Mouse (Mus musculus): ENCODE measurements around the gene Olfr66. TPM values are rescaled to one million over a fixed set of nuclear protein-coding genes. Genes with fewer than 3 reads are reported as not detected.

Gene Olfr66
- not detected in 2 replicates for polyA plus RNA-seq (2014; fragmentation: Nextera tagmentation; extraction: Ambion mirVana)

GRCm38 (mm10) chr7:103886152-103886551, at the start of gene Olfr66:
TSS of gene Olfr66 (minus strand) at chr7:103886252.
- H3K27me3 ChIP-seq (replicated peaks; ENCODE audit: control insufficient read depth, insufficient read depth, low read length): no peaks in the 10 kb centered on the region
- H3K4me1 ChIP-seq (ENCODE audit: control insufficient read depth, insufficient read depth, low read length): no peaks in the 10 kb centered on the region
- H3K9me3 ChIP-seq (replicated peaks; ENCODE audit: control insufficient read depth, low read length): no peaks in the 10 kb centered on the region
- H3K4me2 ChIP-seq (ENCODE audit: low read length): no peak within 1 kb of the TSS
- no peak for DNase-seq (ENCODE audit: low spot score)
- H3K27ac ChIP-seq (ENCODE audit: low read depth, low read length): no peak within 1 kb of the TSS
- no peaks in the 10 kb centered on the region for H3K36me3 ChIP-seq (ENCODE audit: control insufficient read depth, insufficient read depth, low read length)
- no peak within 1 kb of the TSS for H3K9ac ChIP-seq (ENCODE audit: low read length)
- no peak for ATAC-seq
- no peak within 1 kb of the TSS for H3K4me3 ChIP-seq (ENCODE audit: low read depth, low read length)

- no peak within 1 kb of the TSS for H3K4me3 ChIP-seq (ENCODE audit: low read depth, low read length)
- no peaks in the 10 kb centered on the region for H3K36me3 ChIP-seq (ENCODE audit: control insufficient read depth, insufficient read depth, low read length)
- 89% methylated on average over 2 of the region's 2 CpGs for WGBS
- H3K4me1 ChIP-seq (ENCODE audit: control insufficient read depth, insufficient read depth, low read length): no peaks in the 10 kb centered on the region
- H3K27ac ChIP-seq (ENCODE audit: low read depth, low read length): no peak within 1 kb of the TSS
- ATAC-seq: no peak
- DNase-seq (ENCODE audit: low spot score): no peak
- H3K27me3 ChIP-seq (replicated peaks; ENCODE audit: control insufficient read depth, insufficient read depth, low read length): no peaks in the 10 kb centered on the region
- no peak within 1 kb of the TSS for H3K4me2 ChIP-seq (ENCODE audit: low read length)
- no peak within 1 kb of the TSS for H3K9ac ChIP-seq (ENCODE audit: low read length)
- H3K9me3 ChIP-seq (replicated peaks; ENCODE audit: control insufficient read depth, low read length): no peaks in the 10 kb centered on the region
Observed at GRCm38 (mm10) chr7:103934264-103934663, 48.2 kb upstream of the Olfr66 start, which contains the start of gene Olfr632. TSS of gene Olfr632 (plus strand) at chr7:103934347.

GRCm38 (mm10) chr7:103928525-103928924, 42.5 kb upstream of the Olfr66 start, which contains the start of gene Olfr631:
TSS of gene Olfr631 (plus strand) at chr7:103928825.
- no peak for ATAC-seq
- Histone ChIP-seq H3K9ac (ENCODE audit: low read length) (no peak within 1 kb of the TSS), H3K27me3 (replicated peaks; ENCODE audit: control insufficient read depth, insufficient read depth, low read length) (no peaks in the 10 kb centered on the region)

GRCm38 (mm10) chr7:103915338-103915737, 29.3 kb upstream of the Olfr66 start:
- no peak for ATAC-seq
- no peak overlapping the region for H3K27ac ChIP-seq (ENCODE audit: low read depth, low read length)

More at GRCm38 (mm10) chr7:103928525-103928924, 42.5 kb upstream of the Olfr66 start, which contains the start of gene Olfr631:
- no peaks in the 10 kb centered on the region for H3K36me3 ChIP-seq (ENCODE audit: control insufficient read depth, insufficient read depth, low read length)
- no peak for DNase-seq (ENCODE audit: low spot score)
- no peak within 1 kb of the TSS for H3K4me2 ChIP-seq (ENCODE audit: low read length)
- no peaks in the 10 kb centered on the region for H3K4me1 ChIP-seq (ENCODE audit: control insufficient read depth, insufficient read depth, low read length)
- no peak within 1 kb of the TSS for H3K27ac ChIP-seq (ENCODE audit: low read depth, low read length)
- H3K9me3 ChIP-seq (replicated peaks; ENCODE audit: control insufficient read depth, low read length): no peaks in the 10 kb centered on the region
- no peak within 1 kb of the TSS for H3K4me3 ChIP-seq (ENCODE audit: low read depth, low read length)

GRCm38 (mm10) chr7:103912969-103913511, 27.0 kb upstream of the Olfr66 start:
- no peak overlapping the region for H3K27ac ChIP-seq (ENCODE audit: low read depth, low read length)
- H3K36me3 ChIP-seq (ENCODE audit: control insufficient read depth, insufficient read depth, low read length): no peaks in the 10 kb centered on the region
- H3K4me1 ChIP-seq (ENCODE audit: control insufficient read depth, insufficient read depth, low read length): no peaks in the 10 kb centered on the region
- WGBS: 44% methylated on average over 8 of the region's 8 CpGs
- H3K27me3 ChIP-seq (replicated peaks; ENCODE audit: control insufficient read depth, insufficient read depth, low read length): no peaks in the 10 kb centered on the region
- DNase-seq (ENCODE audit: low spot score) (no peak), ATAC-seq (no peak)
- H3K4me2 ChIP-seq (ENCODE audit: low read length): no peak overlapping the region
- H3K9ac ChIP-seq (ENCODE audit: low read length): no peak overlapping the region
- H3K4me3 ChIP-seq (ENCODE audit: low read depth, low read length): no peak overlapping the region
- H3K9me3 ChIP-seq (replicated peaks; ENCODE audit: control insufficient read depth, low read length): no peaks in the 10 kb centered on the region

More at GRCm38 (mm10) chr7:103915338-103915737, 29.3 kb upstream of the Olfr66 start:
- Histone ChIP-seq H3K27me3 (replicated peaks; ENCODE audit: control insufficient read depth, insufficient read depth, low read length) (no peaks in the 10 kb centered on the region), H3K9me3 (replicated peaks; ENCODE audit: control insufficient read depth, low read length) (no peaks in the 10 kb centered on the region), H3K4me1 (ENCODE audit: control insufficient read depth, insufficient read depth, low read length) (no peaks in the 10 kb centered on the region), H3K4me2 (ENCODE audit: low read length) (no peak overlapping the region), H3K4me3 (ENCODE audit: low read depth, low read length) (no peak overlapping the region), H3K9ac (ENCODE audit: low read length) (no peak overlapping the region), H3K36me3 (ENCODE audit: control insufficient read depth, insufficient read depth, low read length) (no peaks in the 10 kb centered on the region)
- no peak for DNase-seq (ENCODE audit: low spot score)

GRCm38 (mm10) chr7:103910047-103910446, 24.0 kb upstream of the Olfr66 start:
- H3K36me3 ChIP-seq (ENCODE audit: control insufficient read depth, insufficient read depth, low read length): no peaks in the 10 kb centered on the region
- ATAC-seq (no peak), DNase-seq (ENCODE audit: low spot score) (no peak)
- no peaks in the 10 kb centered on the region for H3K9me3 ChIP-seq (replicated peaks; ENCODE audit: control insufficient read depth, low read length)
- no peak overlapping the region for H3K27ac ChIP-seq (ENCODE audit: low read depth, low read length)
- 59% methylated on average over 3 of the region's 3 CpGs for WGBS
- H3K9ac ChIP-seq (ENCODE audit: low read length): no peak overlapping the region
- H3K4me3 ChIP-seq (ENCODE audit: low read depth, low read length): no peak overlapping the region
- no peaks in the 10 kb centered on the region for H3K4me1 ChIP-seq (ENCODE audit: control insufficient read depth, insufficient read depth, low read length)
- H3K4me2 ChIP-seq (ENCODE audit: low read length): no peak overlapping the region
- no peaks in the 10 kb centered on the region for H3K27me3 ChIP-seq (replicated peaks; ENCODE audit: control insufficient read depth, insufficient read depth, low read length)

- DNase-seq (ENCODE audit: low spot score): no peak
- no peaks in the 10 kb centered on the region for H3K36me3 ChIP-seq (ENCODE audit: control insufficient read depth, insufficient read depth, low read length)
- ATAC-seq: no peak
- H3K27ac ChIP-seq (ENCODE audit: low read depth, low read length): no peak within 1 kb of the TSS
- no peaks in the 10 kb centered on the region for H3K4me1 ChIP-seq (ENCODE audit: control insufficient read depth, insufficient read depth, low read length)
- H3K4me3 ChIP-seq (ENCODE audit: low read depth, low read length): no peak within 1 kb of the TSS
- no peaks in the 10 kb centered on the region for H3K9me3 ChIP-seq (replicated peaks; ENCODE audit: control insufficient read depth, low read length)
- no peak within 1 kb of the TSS for H3K9ac ChIP-seq (ENCODE audit: low read length)
- H3K27me3 ChIP-seq (replicated peaks; ENCODE audit: control insufficient read depth, insufficient read depth, low read length): no peaks in the 10 kb centered on the region
- WGBS: 88% methylated on average over 2 of the region's 2 CpGs
- no peak within 1 kb of the TSS for H3K4me2 ChIP-seq (ENCODE audit: low read length)
Observed at GRCm38 (mm10) chr7:103903187-103903586, 17.1 kb upstream of the Olfr66 start, which contains the start of gene Olfr65. TSS of gene Olfr65 (plus strand) at chr7:103903487.

- no peaks in the 10 kb centered on the region for H3K4me1 ChIP-seq (ENCODE audit: control insufficient read depth, insufficient read depth, low read length)
- ATAC-seq (no peak), DNase-seq (ENCODE audit: low spot score) (no peak)
- H3K4me3 ChIP-seq (ENCODE audit: low read depth, low read length): no peak within 1 kb of the TSS
- no peaks in the 10 kb centered on the region for H3K27me3 ChIP-seq (replicated peaks; ENCODE audit: control insufficient read depth, insufficient read depth, low read length)
- H3K4me2 ChIP-seq (ENCODE audit: low read length): no peak within 1 kb of the TSS
- no peak within 1 kb of the TSS for H3K9ac ChIP-seq (ENCODE audit: low read length)
- 86% methylated on average over 1 of the region's 1 CpGs for WGBS
- H3K9me3 ChIP-seq (replicated peaks; ENCODE audit: control insufficient read depth, low read length): no peaks in the 10 kb centered on the region
- H3K36me3 ChIP-seq (ENCODE audit: control insufficient read depth, insufficient read depth, low read length): no peaks in the 10 kb centered on the region
- no peak within 1 kb of the TSS for H3K27ac ChIP-seq (ENCODE audit: low read depth, low read length)
Observed at GRCm38 (mm10) chr7:103894385-103894784, 8.3 kb upstream of the Olfr66 start, which contains the start of gene Olfr64. TSS of gene Olfr64 (minus strand) at chr7:103894485.

- ATAC-seq: no peak
Observed at GRCm38 (mm10) chr7:103877093-103877492, 9.0 kb downstream of the Olfr66 start.

More at GRCm38 (mm10) chr7:103877093-103877492, 9.0 kb downstream of the Olfr66 start:
- no peak for DNase-seq (ENCODE audit: low spot score)
- 88% methylated on average over 2 of the region's 2 CpGs for WGBS
- no peak overlapping the region for H3K9ac ChIP-seq (ENCODE audit: low read length)
- H3K27ac ChIP-seq (ENCODE audit: low read depth, low read length): no peak overlapping the region
- H3K36me3 ChIP-seq (ENCODE audit: control insufficient read depth, insufficient read depth, low read length): no peaks in the 10 kb centered on the region
- H3K4me2 ChIP-seq (ENCODE audit: low read length): no peak overlapping the region
- H3K9me3 ChIP-seq (replicated peaks; ENCODE audit: control insufficient read depth, low read length): no peaks in the 10 kb centered on the region
- H3K27me3 ChIP-seq (replicated peaks; ENCODE audit: control insufficient read depth, insufficient read depth, low read length): no peaks in the 10 kb centered on the region
- H3K4me3 ChIP-seq (ENCODE audit: low read depth, low read length): no peak overlapping the region
- H3K4me1 ChIP-seq (ENCODE audit: control insufficient read depth, insufficient read depth, low read length): no peaks in the 10 kb centered on the region
